Mouse (Mus musculus) heart, postnatal 10 days (tissue): ENCODE measurements around the gene Vmn2r66. TPM values are rescaled to one million over a fixed set of nuclear protein-coding genes. Genes with fewer than 3 reads are reported as not detected.

Experiments used
- DNase-seq, 2 experiments: peaks; one replicate each; pipeline ENCODE4 v3.0.0; 2021
- intact Hi-C: fragments of 180-260 bp; cut with DNase I; formaldehyde crosslinking; loops from one replicate; pipeline ENCODE4 v1.15.1; 2025
- total RNA-seq, 2 experiments: library from RNA; stranded (reverse); gene quantifications; 2 replicates each; pipeline ENCODE4 v1.2.3; 2021

Gene Vmn2r66
- not detected for total RNA-seq

DNA sequence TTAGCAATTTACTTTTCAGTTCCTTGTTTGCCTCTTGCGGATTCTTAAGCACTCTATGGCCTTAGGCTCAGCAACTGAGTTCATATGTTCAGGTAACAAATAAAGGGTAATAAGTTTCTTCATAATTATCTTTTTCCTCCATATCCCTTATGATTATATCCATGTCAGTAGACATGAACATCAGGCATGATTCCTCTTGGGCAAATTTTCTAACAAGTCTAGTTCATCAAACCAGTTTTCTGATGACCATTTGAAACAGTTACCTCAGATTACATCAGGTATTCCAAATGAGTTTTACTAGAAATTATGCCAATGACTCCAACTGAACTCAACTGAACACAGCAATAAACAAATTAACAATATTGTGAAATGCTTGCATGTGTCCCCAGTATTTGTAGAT is at the start of gene Vmn2r66:
Gene Vmn2r66 (minus strand): TSS at position 101 of the 400 bp plus-strand sequence.
- intact Hi-C loops: no loop called here
- DNase-seq: no peak

DNA sequence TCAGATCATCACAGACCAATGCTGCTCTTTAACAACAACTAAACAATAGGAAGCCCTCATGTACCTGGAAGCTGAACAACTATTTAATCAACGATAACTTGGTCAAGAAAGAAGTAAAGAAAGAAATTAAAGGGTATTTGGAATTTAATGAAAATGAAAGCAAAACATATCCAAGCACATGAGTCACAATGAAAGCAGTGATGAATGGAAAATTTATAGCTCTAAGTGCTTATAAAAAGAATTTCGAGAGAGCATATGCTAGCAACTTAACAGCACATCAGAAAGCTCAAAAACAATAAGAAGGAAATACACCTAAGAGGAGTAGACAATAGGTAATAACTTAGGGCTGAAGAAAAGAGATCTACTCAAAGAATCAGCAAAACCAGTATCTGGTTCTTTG is 15.4 kb downstream of the Vmn2r66 start:
- intact Hi-C loops: no loop called here
- no peak for DNase-seq

DNA sequence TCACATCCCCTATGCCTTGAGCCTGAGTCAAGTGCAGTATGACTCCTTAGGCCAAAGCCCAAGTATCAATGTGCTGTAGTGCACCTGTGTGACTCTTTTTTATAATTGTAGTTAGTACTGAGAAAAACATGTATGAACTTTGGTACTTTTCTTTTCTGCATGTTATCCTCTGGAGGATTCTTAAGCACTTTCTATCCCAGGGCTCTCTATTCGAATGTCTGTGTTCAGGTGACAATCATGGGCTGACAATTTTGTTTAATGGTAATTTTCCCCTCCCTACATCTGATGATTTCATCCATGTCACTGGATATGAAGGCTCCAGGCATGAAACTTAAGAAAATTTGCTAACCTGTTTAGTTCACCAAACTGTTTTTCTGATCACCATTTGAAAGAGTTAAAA is 48.1 kb downstream of the Vmn2r66 start, which contains the start of gene Vmn2r65:
Gene Vmn2r65 (minus strand): TSS at position 101 of the 400 bp plus-strand sequence.
- intact Hi-C loops: no loop called here

More for the DNA sequence above, 48.1 kb downstream of the Vmn2r66 start, which contains the start of gene Vmn2r65:
- no peak for DNase-seq

Other genes with a start within 250 kb of the Vmn2r66 start
- gene Olfr291, start 158.7 kb downstream of the Vmn2r66 start, total RNA-seq: not detected
- gene Vmn2r65, start 48.2 kb downstream of the Vmn2r66 start, total RNA-seq: not detected
- not detected for gene Vmn2r67, start 143.7 kb upstream of the Vmn2r66 start, total RNA-seq
- gene Vmn2r68, start 225.5 kb upstream of the Vmn2r66 start, total RNA-seq: not detected